Mouse (Mus musculus): ENCODE measurements at regions not wholly inside any gene's neighbourhood (a gene's known extent, or its start where the extent isn't known, plus 50 kb on each side); places are given as distances from the start of the nearest gene placed in this dataset.
"Not testable (repeated sequence)": the region's sequence is repeated elsewhere in the genome, so short reads cannot be mapped to it uniquely, and the experiment has no call there.

- DNase-seq (ENCODE audit: low spot score in 2 of 2) = no peak
Observed at GRCm38 (mm10) chr16:55758707-55759067, 80.0 kb downstream of the Nfkbiz start.

- DNase-seq (ENCODE audit: low spot score in 2 of 2) = no peak
Observed at GRCm38 (mm10) chr16:55757952-55758706, 80.6 kb downstream of the Nfkbiz start.

GRCm38 (mm10) chr16:55757422-55757815 is 81.3 kb downstream of the Nfkbiz start:
- not testable (repeated sequence) for DNase-seq (ENCODE audit: low spot score in 2 of 2)

GRCm38 (mm10) chr16:55756764-55757421 is 81.8 kb downstream of the Nfkbiz start:
- DNase-seq (ENCODE audit: low spot score in 2 of 2) = no peak

GRCm38 (mm10) chr16:55755309-55755832 is 83.3 kb downstream of the Nfkbiz start:
- DNase-seq (ENCODE audit: low spot score in 2 of 2) = no peak

GRCm38 (mm10) chr16:55754092-55754763 is 84.5 kb downstream of the Nfkbiz start:
- DNase-seq (ENCODE audit: low spot score in 2 of 2) = no peak

GRCm38 (mm10) chr16:55753380-55753779 is 85.3 kb downstream of the Nfkbiz start:
- DNase-seq (ENCODE audit: low spot score in 2 of 2) = no peak

GRCm38 (mm10) chr16:55747250-55747649 is 91.4 kb downstream of the Nfkbiz start:
- no peak for DNase-seq (ENCODE audit: low spot score in 2 of 2)

GRCm38 (mm10) chr16:55746159-55746558 is 92.5 kb downstream of the Nfkbiz start:
- no peak for DNase-seq (ENCODE audit: low spot score in 2 of 2)

GRCm38 (mm10) chr16:55745094-55745493 is 93.6 kb downstream of the Nfkbiz start:
- no peak for DNase-seq (ENCODE audit: low spot score in 2 of 2)

- DNase-seq (ENCODE audit: low spot score in 2 of 2) = no peak
Observed at GRCm38 (mm10) chr16:55741099-55741863, 97.4 kb downstream of the Nfkbiz start.

- no peak for DNase-seq (ENCODE audit: low spot score in 2 of 2)
Observed at GRCm38 (mm10) chr16:55738741-55739140, 100.0 kb downstream of the Nfkbiz start.

- no peak for DNase-seq (ENCODE audit: low spot score in 2 of 2)
Observed at GRCm38 (mm10) chr16:55735476-55735968, 103.2 kb downstream of the Nfkbiz start.

GRCm38 (mm10) chr16:55734301-55734700 is 104.4 kb downstream of the Nfkbiz start:
- peak in 1 of 2 experiments; percentile 8 for DNase-seq (ENCODE audit: low spot score in 2 of 2)

- DNase-seq (ENCODE audit: low spot score in 2 of 2) = peak; percentile 25 to 45
Observed at GRCm38 (mm10) chr16:55733751-55734150, 104.9 kb downstream of the Nfkbiz start.

GRCm38 (mm10) chr16:55731003-55731402 is 107.7 kb downstream of the Nfkbiz start:
- DNase-seq (ENCODE audit: low spot score in 2 of 2) = peak in 1 of 2 experiments; percentile 6

GRCm38 (mm10) chr16:55726538-55726937 is 112.2 kb downstream of the Nfkbiz start:
- DNase-seq (ENCODE audit: low spot score in 2 of 2) = no peak

GRCm38 (mm10) chr16:55720430-55720829 is 118.3 kb downstream of the Nfkbiz start:
- DNase-seq (ENCODE audit: low spot score in 2 of 2) = no peak

- DNase-seq (ENCODE audit: low spot score in 2 of 2) = no peak
Observed at GRCm38 (mm10) chr16:55710017-55710416, 128.7 kb downstream of the Nfkbiz start.

- no peak for DNase-seq (ENCODE audit: low spot score in 2 of 2)
Observed at GRCm38 (mm10) chr16:55706502-55706901, 132.2 kb downstream of the Nfkbiz start.

GRCm38 (mm10) chr16:55698489-55698892 is 140.2 kb downstream of the Nfkbiz start:
- DNase-seq (ENCODE audit: low spot score in 2 of 2) = no peak
